9 mouse cellular contexts compared by ENCODE assay signal in the genomic region with DNA sequence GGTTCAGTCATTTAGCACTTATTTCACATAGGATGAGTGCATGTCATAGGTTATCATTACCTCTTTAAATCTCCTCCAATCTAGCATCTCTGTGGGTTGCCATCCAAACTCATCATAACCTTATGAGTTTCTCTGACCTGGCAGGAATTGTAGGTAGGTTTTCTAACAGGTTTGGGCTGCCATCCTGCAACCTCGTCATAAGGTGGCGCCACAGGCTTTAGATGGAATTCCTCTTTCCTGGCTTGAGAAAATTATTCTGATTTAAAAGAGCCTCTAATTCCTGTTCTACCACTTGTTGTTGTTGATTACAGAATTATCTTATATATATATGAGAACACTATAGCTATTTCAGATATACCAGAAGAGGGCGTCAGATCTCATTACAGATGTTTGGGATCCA. TPM values are rescaled to one million over a fixed set of nuclear protein-coding genes. Genes with fewer than 3 reads are reported as not detected.
DNase-seq lines count a peak whose midpoint lies in the region; ATAC-seq and TF ChIP-seq lines count a peak whose summit lies in the region.
"Had no signal": no experiment of that assay in that cellular context is flagged by ENCODE, and none has a peak within 500 bp of the region (broad histone marks: within the 10 kb centered on the region; RNA-seq: fewer than 3 reads in every experiment).

No protein-coding gene starts in this region.

- peak; percentile 66 to 76 for DNase-seq in cerebellum, postnatal 10 days
- peak; percentile 25 to 57 for DNase-seq in kidney, postnatal 36 days
- DNase-seq in gastrocnemius, postnatal 10 days: peak; percentile 36
- DNase-seq in ovary, postnatal 14 days (ENCODE audit: low spot score): no peak
- DNase-seq in urinary bladder, postnatal 36 days (ENCODE audit: low spot score in 2 of 2): no peak

- H3K27me3 ChIP-seq in kidney, embryonic 14.5 days (ENCODE audit: control insufficient read depth, insufficient read depth, low read length): no peaks in the 10 kb centered on the region
- H3K27me3 ChIP-seq in C2C12 (ENCODE audit: control insufficient read depth, insufficient read depth, insufficient read length): no peaks in the 10 kb centered on the region

- H3K4me3 ChIP-seq in kidney, embryonic 14.5 days (ENCODE audit: low read length): no peak overlapping the region
- H3K4me3 ChIP-seq in C2C12 (ENCODE audit: insufficient read depth, poor library complexity, severe bottlenecking): no peak overlapping the region

- 20% methylated on average over 3 of the region's 3 CpGs for WGBS in kidney, embryonic 14.5 days

- H3K9ac ChIP-seq in kidney, embryonic 14.5 days (ENCODE audit: low read depth, low read length): no peak overlapping the region

- TF ChIP-seq CTCF in C2C12 (IDR thresholded peaks at IDR 0.05; ENCODE audit: control insufficient read depth, insufficient read depth, insufficient read length): peak; percentile 5

- no peak for ATAC-seq in cerebellum, adult (ENCODE audit: insufficient number of reproducible peaks, low FRiP score, low TSS enrichment)
- ATAC-seq in kidney, embryonic 14.5 days (ENCODE audit: low FRiP score, low TSS enrichment): no peak
- ATAC-seq: midbrain, embryonic 16.5 days had no signal

- H3K4me1 ChIP-seq in kidney, embryonic 14.5 days (ENCODE audit: control insufficient read depth, insufficient read depth, low read length): no peaks in the 10 kb centered on the region

- no peak overlapping the region for H3K27ac ChIP-seq in kidney, embryonic 14.5 days (ENCODE audit: low read depth, low read length)

- no peaks in the 10 kb centered on the region for H3K36me3 ChIP-seq in kidney, embryonic 14.5 days (ENCODE audit: control insufficient read depth, insufficient read depth, low read length)
- no peaks in the 10 kb centered on the region for H3K36me3 ChIP-seq in C2C12 (ENCODE audit: control insufficient read depth, insufficient read depth)

- no peaks in the 10 kb centered on the region for H3K79me2 ChIP-seq in C2C12 (ENCODE audit: control insufficient read depth, insufficient read depth)

- H3K79me3 ChIP-seq in C2C12 (ENCODE audit: low read depth): no peaks in the 10 kb centered on the region

- H3K9me3 ChIP-seq in kidney, embryonic 14.5 days (ENCODE audit: control insufficient read depth, low read length): 0 out of 2 replicates have a peak, but pooled peaks cover 2% of the 10 kb centered on the region

- no peak overlapping the region for H3K4me2 ChIP-seq in kidney, embryonic 14.5 days (replicated peaks; ENCODE audit: low read depth, low read length)

- H3ac ChIP-seq in C2C12 (ENCODE audit: control insufficient read depth, insufficient read length, low read depth): no peak overlapping the region

TF ChIP-seq in C2C12, 6 proteins besides CTCF, POLR2A, EP300 and RAD21:
- TF ChIP-seq MYOD1 (IDR thresholded peaks at IDR 0.05; ENCODE audit: control insufficient read depth, insufficient read length, low read depth): no peak
- TF ChIP-seq USF1 (IDR thresholded peaks at IDR 0.05; ENCODE audit: low read depth): no peak
- no peak for TF ChIP-seq MYOG (IDR thresholded peaks at IDR 0.05; ENCODE audit: control insufficient read depth, extremely low read depth, insufficient read length)
- no peak for TF ChIP-seq CEBPB (IDR thresholded peaks at IDR 0.05; ENCODE audit: low read depth)
- no peak for TF ChIP-seq FOSL1 (IDR thresholded peaks at IDR 0.05; ENCODE audit: insufficient read depth, low read length, poor library complexity, severe bottlenecking)
- no peak for TF ChIP-seq MAX (IDR thresholded peaks at IDR 0.05)

RNA-seq across cellular contexts. Expression of gene Fos, which starts 34.5 kb away (rescaled TPM):
- 1.6 and 3.0 TPM in 2 replicates for polyA plus RNA-seq in kidney, embryonic 14.5 days (2014; fragmentation: Nextera tagmentation; extraction: Ambion mirVana)
- polyA plus RNA-seq in C2C12 (2012; fragmentation: generic; extraction: Trizol): 2.7 TPM
- 10 to 100 TPM in 1 of 2 experiments, 1 to 10 TPM in 1; 4.3 to 15.2 TPM for total RNA-seq in gastrocnemius, postnatal 10 days (2021)

Comparison
In these comparisons a context has a peak if more than half of its experiments do, and no peak if none do; other contexts are left out.
1. DNase-seq: peak in cerebellum, postnatal 10 days (2 of 2), kidney, postnatal 36 days (2 of 2) and gastrocnemius, postnatal 10 days (single experiment); none in ovary, postnatal 14 days (single experiment) and urinary bladder, postnatal 36 days (0 of 2).